Mouse (Mus musculus) ES-E14 (cell line): ENCODE measurements around the gene Dchs1.

ENCODE experiments used
- CHD2 ChIP-seq: IDR thresholded peaks from 2 replicates; pipeline ENCODE4 v1.6.1; 2014; ENCODE audit warnings: mild to moderate bottlenecking, low read depth, low read length, inconsistent platforms
- HCFC1 ChIP-seq: IDR thresholded peaks from 2 replicates; pipeline ENCODE4 v1.6.1; 2012; ENCODE audit warnings: low read length, inconsistent platforms, borderline replicate concordance; ENCODE audit not compliant: insufficient read depth
- MAFK ChIP-seq: IDR thresholded peaks from 2 replicates; pipeline ENCODE4 v1.6.1; 2014; ENCODE audit warnings: mild to moderate bottlenecking, low read depth, low read length, inconsistent platforms; ENCODE audit not compliant: insufficient read depth
- ZNF384 ChIP-seq: IDR thresholded peaks from 2 replicates; pipeline ENCODE4 v1.6.1; 2012; ENCODE audit warnings: low read depth, low read length, inconsistent platforms

DNA sequence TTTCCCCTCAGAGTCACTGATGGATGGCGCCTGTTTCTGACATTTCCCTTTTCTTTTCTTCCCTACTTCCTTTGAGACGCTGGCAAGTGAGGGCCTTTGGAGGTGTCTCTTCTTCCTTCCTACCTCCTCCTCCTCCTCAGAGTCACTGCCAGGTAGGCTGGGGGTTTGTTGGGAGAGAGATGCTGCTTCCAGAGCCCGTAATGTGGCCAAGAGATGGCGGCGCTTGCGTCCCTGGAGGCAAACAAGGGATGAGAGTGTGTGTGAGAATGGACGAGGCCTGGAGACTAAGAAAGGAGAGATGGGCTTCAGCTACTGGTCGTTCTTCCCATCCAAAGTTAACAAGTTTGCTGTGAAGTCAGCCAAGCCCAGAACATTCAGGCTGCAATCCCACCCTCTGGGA lies 52.6 kb downstream of the Dchs1 start:
- TF ChIP-seq CHD2 = no peak
- no peak for TF ChIP-seq HCFC1
- TF ChIP-seq MAFK = no peak
- TF ChIP-seq ZNF384 = no peak
